ENCODE assay signal across 15 mouse cellular contexts in the genomic region with DNA sequence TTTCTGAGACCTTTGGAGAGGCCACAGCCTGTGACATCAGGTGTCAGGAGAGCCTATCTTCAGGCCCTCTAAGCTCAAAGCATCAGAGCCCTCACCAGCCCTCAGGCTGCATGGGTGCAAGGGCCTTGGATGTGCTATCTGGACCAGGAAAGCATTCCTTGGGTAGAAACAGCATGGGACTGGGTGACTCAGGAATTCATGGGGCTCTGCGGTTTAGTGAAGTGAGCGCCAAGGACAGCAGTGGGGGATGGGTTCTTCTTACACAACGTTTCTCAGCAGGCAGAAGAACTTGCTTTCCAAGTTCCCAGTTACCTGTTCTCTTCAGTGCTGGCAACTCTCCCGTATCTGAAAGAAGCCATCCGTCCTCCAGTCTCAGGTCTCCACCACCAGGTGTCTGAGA. TPM values are rescaled to one million over a fixed set of nuclear protein-coding genes. Genes with fewer than 3 reads are reported as not detected.
DNase-seq lines count a peak whose midpoint lies in the region; ATAC-seq and TF ChIP-seq lines count a peak whose summit lies in the region.
"Had no signal": no experiment of that assay in that cellular context is flagged by ENCODE, and none has a peak within 500 bp of the region (broad histone marks: within the 10 kb centered on the region; RNA-seq: fewer than 3 reads in every experiment).

No protein-coding gene starts in this region.

- H3K4me3 ChIP-seq in heart, embryonic 11.5 days (ENCODE audit: low read depth, low read length) = no peak overlapping the region
- no peak overlapping the region for H3K4me3 ChIP-seq in heart, adult 2 months
- H3K4me3 ChIP-seq: liver, embryonic 13.5 days; midbrain, embryonic 12.5 days had no signal

- no peaks in the 10 kb centered on the region for H3K79me2 ChIP-seq in heart, adult 2 months (replicated peaks; ENCODE audit: control insufficient read depth, insufficient read depth, low read length)

- no peaks in the 10 kb centered on the region for H3K4me1 ChIP-seq in heart, embryonic 11.5 days (ENCODE audit: control insufficient read depth, insufficient read depth, low read length)
- no peaks in the 10 kb centered on the region; the same call in 1 of the 2 replicates for H3K4me1 ChIP-seq in heart, adult 2 months (ENCODE audit: control insufficient read depth, insufficient read depth, low read length)
- H3K4me1 ChIP-seq: midbrain, embryonic 12.5 days had no signal

- no peak overlapping the region for H3K4me2 ChIP-seq in heart, embryonic 11.5 days
- H3K4me2 ChIP-seq: liver, embryonic 13.5 days; midbrain, embryonic 12.5 days had no signal

- DNase-seq in heart, adult 11 months = peak; percentile 54
- peak; percentile 45 for DNase-seq in Muller cell, postnatal 12 days (ENCODE audit: inconsistent ontology term)
- peak; percentile 90 for DNase-seq in fat pad, adult 2 months (ENCODE audit: extremely low read depth, low read depth, low spot score)
- peak; percentile 52 for DNase-seq in lung, postnatal 25 days (ENCODE audit: low spot score)
- no peak for DNase-seq in heart, adult 2 months
- no peak for DNase-seq in cerebellum, adult 9-10 months
- no peak for DNase-seq in urinary bladder, adult 2 months (ENCODE audit: low spot score)
- DNase-seq: gastrocnemius, postnatal 10 days; heart, postnatal 10 days; liver, embryonic 13.5 days; retina, postnatal 1 day had no signal

- TF ChIP-seq POLR2A in heart, adult 2 months (IDR thresholded peaks at IDR 0.05; ENCODE audit: insufficient read depth, low read depth, low read length) = no peak

- intact Hi-C loops in heart, adult 2 months (cut with DNase I) = no loop called here

- ATAC-seq in heart, embryonic 11.5 days (replicated peaks; ENCODE audit: insufficient number of reproducible peaks, low FRiP score, low TSS enrichment) = no peak
- ATAC-seq: CD4-positive, CD25-positive, alpha-beta regulatory T cell, adult 4 months; forebrain, embryonic 14.5 days had no signal

- H3K27ac ChIP-seq in heart, embryonic 11.5 days (ENCODE audit: low read depth, low read length) = no peak overlapping the region
- no peak overlapping the region for H3K27ac ChIP-seq in heart, adult 2 months
- H3K27ac ChIP-seq: liver, embryonic 13.5 days; midbrain, embryonic 12.5 days had no signal

- no peak for TF ChIP-seq CTCF in heart, adult 2 months (IDR thresholded peaks at IDR 0.05)

- no peak overlapping the region for H3K9ac ChIP-seq in heart, embryonic 11.5 days (ENCODE audit: low read depth, low read length)
- H3K9ac ChIP-seq in heart, adult 2 months (ENCODE audit: low read depth, low read length) = no peak overlapping the region
- H3K9ac ChIP-seq: liver, embryonic 13.5 days; midbrain, embryonic 12.5 days had no signal

- H3K27me3 ChIP-seq in heart, embryonic 11.5 days (ENCODE audit: control insufficient read depth, insufficient read depth, low read length) = no peaks in the 10 kb centered on the region
- no peaks in the 10 kb centered on the region for H3K27me3 ChIP-seq in heart, adult 2 months (ENCODE audit: control insufficient read depth, insufficient read depth, low read length)
- H3K27me3 ChIP-seq: liver, embryonic 13.5 days; midbrain, embryonic 12.5 days had no signal

- 51% methylated on average over 5 of the region's 5 CpGs for WGBS in heart, embryonic 11.5 days (ENCODE audit: insufficient replicate concordance)
- 66% methylated on average over 5 of the region's 5 CpGs for WGBS in heart, adult 2 months

- H3K36me3 ChIP-seq in heart, embryonic 11.5 days (ENCODE audit: control insufficient read depth, insufficient read depth, low read length) = no peaks in the 10 kb centered on the region
- no peaks in the 10 kb centered on the region for H3K36me3 ChIP-seq in heart, adult 2 months (ENCODE audit: control insufficient read depth, insufficient read depth, low read length)
- H3K36me3 ChIP-seq: liver, embryonic 13.5 days; midbrain, embryonic 12.5 days had no signal

- TF ChIP-seq EP300 in heart, adult 2 months (IDR thresholded peaks at IDR 0.05; ENCODE audit: insufficient read depth, low read depth, low read length) = no peak

- no peaks in the 10 kb centered on the region for H3K9me3 ChIP-seq in heart, embryonic 11.5 days (replicated peaks; ENCODE audit: control insufficient read depth, low read length)

RNA-seq across cellular contexts. Expression of a gene that starts 33.0 kb away (rescaled TPM):
- 119 and 120 TPM in 2 replicates for polyA plus RNA-seq in heart, embryonic 11.5 days (2014; fragmentation: Nextera tagmentation; extraction: Ambion mirVana)
- 10 to 100 TPM; 27.8 to 32.0 TPM for total RNA-seq in heart, adult 2 months (2021)
- 11.1 and 22.3 TPM in 2 replicates for polyA plus RNA-seq in heart, adult 2 months (2012; rRNA removed)
- polyA plus RNA-seq in urinary bladder, adult 2 months (2012; rRNA removed) = 47.7 and 50.7 TPM in 2 replicates

Comparison
In these comparisons a context has a peak if more than half of its experiments do, and no peak if none do; other contexts are left out.
1. DNase-seq: peak in heart, adult 11 months (single experiment), Muller cell, postnatal 12 days (single experiment), fat pad, adult 2 months (single experiment) and lung, postnatal 25 days (single experiment); none in heart, adult 2 months (0 of 2), cerebellum, adult 9-10 months (single experiment) and urinary bladder, adult 2 months (single experiment).